Mouse (Mus musculus) liver, embryonic 14.5 days (tissue): ENCODE data around the gene Fgfr2.

Source experiments
- CTCF ChIP-seq: IDR thresholded peaks from 2 replicates; pipeline ENCODE4 v1.5.1; 2016; ENCODE audit warnings: antibody characterized with exemption, low read depth, control low read depth
- EP300 ChIP-seq: IDR thresholded peaks from 2 replicates; pipeline ENCODE4 v1.6.1; 2016; ENCODE audit warnings: antibody characterized with exemption, low read depth

DNA sequence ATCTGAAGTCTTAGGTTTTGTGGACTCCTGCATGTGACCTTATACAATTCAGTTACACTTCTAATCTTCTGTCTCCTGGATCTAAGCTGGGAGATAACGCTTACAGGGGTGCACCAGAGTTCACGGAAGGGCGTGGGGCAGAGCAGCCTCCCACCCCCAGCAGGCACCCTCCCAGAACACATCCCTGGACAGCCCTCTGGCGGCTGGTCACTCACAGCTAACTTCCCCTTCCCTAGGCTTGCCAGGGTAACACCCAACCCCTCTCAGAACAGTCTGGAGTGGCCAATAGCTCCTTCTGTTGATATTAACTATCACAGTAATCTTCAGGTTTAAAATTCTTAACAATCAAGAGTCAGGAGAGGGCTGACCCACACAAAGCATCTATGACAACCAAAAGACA is 75.9 kb downstream of the Fgfr2 start:
- TF ChIP-seq CTCF (peak; percentile 16; the same call in 1 of the 2 replicates), EP300 (no peak)
